Mouse (Mus musculus) thymus, postnatal 4 days (tissue): Measurements from ENCODE around the gene Gpd1.
A peak's percentile ranks its signal among the peaks of the same experiment; 100 is the strongest.
"Not testable (repeated sequence)": the region's sequence is repeated elsewhere in the genome, so short reads cannot be mapped to it uniquely, and the experiment has no call there.

Experiments used
- DNase-seq: peaks from one replicate; pipeline ENCODE4 v3.0.0; 2021

Gpd1 gene

DNA sequence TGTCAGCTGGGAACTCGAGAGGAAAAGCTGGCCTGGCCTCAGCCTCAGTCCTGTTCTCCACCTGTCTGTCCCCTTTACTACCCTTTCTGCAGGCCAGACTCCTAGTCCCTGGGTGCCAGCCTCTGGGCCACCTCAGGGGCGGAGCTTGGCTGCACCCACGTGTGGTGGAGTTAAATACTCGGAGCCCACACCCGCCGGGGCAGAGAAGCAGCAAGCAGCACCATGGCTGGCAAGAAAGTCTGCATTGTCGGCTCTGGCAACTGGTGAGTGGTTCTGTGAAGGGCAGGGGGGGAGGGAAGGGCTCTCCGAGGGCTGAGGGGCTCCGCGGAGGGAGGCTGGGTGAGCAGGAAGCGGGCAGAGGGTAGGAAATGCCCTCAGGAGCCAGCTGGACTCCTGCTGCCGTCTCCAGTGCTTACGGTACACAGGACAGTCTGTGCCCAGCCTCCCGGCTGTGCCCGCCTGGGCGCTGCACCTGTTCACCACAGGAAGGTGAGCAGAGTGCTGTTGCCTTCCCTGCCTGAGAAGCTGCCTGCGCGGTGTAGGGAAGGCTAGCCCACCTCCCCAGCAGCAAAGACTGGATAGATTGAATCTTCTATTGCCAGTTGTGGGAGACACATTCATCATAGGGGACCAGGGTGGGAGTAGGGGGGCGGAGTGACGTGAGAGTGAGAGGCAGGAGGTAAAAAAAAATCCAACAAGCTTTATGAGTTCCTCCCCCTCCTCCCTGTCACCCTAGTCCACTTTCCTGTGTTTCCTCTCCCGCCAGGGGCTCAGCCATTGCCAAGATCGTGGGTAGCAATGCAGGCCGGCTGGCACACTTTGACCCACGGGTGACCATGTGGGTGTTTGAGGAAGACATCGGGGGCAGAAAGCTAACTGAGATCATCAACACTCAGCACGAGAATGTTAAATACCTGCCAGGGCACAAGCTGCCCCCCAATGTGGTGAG is at the start of gene Gpd1:
TSS of gene Gpd1 (plus strand) at position 130 of the 949 bp plus-strand sequence.
- DNase-seq, result no peak

DNA sequence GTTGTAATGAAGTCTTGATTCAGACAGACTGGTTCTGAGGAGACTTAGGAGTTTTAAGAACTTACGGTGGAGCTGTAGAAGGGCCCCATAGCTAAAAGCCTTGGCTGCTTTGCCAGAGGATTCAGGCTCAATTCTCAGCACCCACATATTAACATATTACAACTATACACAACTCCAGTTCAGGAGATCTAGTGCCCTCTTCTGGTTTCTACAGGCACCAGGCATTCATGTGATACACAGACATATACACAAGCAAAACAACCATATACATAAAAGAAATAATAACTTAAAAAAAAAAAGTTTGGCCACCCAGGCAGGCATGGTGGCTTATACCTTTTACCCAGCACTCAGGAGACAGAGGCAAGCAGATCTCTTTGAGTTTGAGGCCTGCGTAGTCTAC is 49.8 kb upstream of the Gpd1 start:
- DNase-seq, result no peak

DNA sequence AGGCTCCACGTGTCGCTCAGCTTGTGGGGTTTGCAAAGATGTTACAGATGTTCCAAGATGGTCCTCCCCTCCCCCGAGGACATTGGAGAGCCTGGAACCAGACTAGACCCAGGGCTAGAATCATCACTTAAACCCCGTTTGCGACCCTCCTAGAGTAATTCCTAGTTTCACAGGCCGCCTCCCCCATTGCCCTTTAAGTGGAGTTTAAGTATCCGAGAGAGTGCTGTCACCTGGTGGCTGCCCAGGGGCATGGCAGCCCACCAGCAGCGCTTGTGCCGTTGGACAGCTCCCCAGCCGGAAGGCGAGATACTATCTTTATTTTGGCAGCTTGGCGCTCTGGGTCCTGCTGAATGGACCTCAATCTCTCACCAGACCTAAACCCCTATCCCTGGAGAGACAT is 48.4 kb upstream of the Gpd1 start:
- peak; percentile 86 for DNase-seq

DNA sequence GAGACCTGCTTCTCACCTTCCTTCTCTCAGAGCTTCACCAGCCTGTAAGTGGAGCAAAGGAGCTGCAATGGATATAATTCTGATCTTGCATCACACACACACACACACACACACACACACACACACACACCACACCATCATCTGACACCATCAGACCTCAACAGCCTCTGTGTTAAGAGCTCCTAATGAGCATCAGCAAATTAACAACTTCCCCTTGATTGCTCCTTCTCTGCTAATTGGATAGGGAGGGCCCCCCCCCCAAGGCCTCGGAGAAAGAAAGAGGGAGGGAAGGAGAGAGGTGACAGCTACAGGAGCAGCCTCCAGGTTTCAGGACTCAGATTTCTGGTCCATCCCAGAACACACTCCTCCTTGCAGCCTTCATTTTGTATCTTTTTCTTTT is 47.9 kb upstream of the Gpd1 start:
- DNase-seq, result no peak

DNA sequence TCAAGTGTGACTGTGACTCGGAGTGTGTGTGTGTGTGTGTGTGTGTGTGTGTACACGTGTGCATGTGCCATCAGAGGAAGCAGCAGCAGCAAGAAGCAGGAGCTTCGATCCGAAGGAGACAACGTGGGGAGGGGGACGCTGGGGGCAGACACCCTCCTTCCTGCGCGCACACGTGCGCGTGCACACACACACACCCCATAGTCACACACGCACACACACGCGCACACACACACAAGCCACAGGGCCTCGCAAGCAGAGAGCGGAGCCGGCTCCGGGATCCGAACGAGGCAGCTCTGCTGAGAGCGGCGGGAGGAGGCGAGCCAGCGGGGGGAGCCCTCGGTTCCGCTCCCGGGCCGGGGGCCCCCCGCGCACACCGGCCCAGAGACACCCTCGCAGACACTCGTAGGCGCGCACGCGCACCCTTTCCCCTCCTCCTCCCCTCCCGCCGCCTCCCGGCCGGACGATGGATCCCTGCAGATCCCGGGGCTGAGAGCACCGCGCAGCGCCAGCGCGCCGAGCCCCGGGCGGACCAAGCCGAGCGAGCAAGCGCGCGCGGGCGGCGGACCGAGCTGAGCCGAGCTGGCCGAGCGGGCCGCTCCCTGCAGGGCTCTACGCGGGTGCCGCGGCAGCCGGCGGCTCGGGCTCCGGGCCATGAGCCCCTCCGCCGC is 47.0 kb upstream of the Gpd1 start, which contains the start of gene Asic1:
TSS of gene Asic1 (plus strand) at position 215 of the 668 bp plus-strand sequence.
- DNase-seq, result peak; percentile 52

DNA sequence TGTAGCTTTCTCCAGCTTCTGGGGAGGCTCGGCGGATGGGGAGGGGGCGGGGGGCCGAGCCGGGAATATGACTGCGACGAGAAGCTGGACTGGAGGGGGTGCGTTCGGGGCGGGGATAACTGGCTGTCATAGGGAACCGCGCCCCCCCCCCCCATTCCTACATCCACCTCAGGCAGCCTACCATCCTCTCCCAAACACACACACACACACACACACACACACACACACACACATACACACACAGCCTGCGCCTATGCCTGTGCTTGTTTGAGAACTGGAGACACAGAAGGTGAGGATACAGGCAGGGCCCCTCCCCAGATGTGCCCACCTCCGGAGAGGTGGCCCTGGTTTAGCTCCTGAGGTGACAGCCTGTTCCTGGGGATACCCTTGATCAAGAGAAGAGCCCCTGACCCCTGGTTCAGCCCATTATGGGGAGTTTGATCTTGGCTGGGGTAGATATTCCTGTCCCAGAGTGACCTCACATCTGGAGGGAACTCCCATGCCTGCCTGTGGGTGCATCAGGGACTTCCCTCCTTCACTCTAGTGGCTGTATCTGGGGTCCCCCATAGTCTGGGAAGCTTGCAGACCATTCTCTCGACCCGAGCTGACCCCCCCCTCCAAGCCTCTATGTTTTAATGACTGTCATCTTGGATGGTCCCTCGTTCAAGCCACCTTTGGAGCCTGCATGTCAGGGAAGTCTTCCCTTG is 46.2 kb upstream of the Gpd1 start:
- DNase-seq, result no peak

DNA sequence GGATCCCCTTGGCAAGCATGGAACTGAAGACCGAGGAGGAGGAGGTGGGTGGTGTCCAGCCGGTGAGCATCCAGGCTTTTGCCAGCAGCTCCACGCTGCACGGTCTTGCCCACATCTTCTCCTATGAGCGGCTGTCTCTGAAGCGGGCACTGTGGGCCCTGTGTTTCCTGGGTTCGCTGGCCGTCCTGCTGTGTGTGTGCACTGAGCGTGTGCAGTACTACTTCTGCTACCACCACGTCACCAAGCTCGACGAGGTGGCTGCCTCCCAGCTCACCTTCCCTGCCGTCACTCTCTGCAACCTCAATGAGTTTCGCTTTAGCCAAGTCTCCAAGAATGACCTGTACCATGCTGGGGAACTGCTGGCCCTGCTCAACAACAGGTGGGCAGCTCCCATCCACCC is 45.5 kb upstream of the Gpd1 start:
- DNase-seq, result no peak

DNA sequence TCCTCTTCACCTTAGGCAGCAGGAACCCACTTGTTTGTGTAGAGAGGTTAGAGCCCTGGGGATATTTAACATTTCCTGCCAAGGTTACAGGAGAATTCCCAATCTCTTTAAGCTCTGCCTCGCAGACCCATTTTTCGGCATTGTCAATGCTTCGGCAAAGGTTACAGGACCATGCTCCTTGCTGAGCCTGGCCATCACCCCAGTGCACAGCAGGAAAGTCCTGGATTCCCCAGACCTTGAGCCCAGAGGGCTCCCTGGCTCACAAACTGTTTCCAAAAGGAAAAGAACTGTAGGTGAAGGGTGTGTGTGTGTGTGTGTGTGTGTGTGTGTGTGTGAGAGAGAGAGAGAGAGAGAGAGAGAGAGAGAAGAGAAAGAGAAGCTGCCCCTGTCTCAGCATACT is 42.4 kb upstream of the Gpd1 start:
- DNase-seq, result no peak

DNA sequence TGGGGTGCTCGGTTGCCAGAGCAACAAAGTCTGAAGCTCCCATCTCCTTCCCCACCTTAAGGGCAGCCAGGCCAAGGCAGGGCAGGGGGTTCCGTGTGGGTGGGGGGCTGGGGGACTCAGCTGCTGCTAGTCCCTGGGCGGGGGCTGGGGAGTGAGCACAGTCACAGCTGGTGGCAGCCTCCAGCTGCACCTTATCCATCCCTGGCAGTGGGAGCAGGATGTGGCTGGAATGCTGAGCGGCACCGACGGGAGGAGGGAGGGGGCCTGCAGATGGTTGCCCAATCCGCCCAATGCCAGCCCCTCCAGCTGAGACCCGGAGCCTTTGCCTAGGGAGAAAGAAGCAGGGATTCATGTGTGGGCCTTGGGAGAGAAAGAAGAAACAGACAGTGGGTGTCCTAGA is 40.2 kb upstream of the Gpd1 start:
- no peak for DNase-seq

DNA sequence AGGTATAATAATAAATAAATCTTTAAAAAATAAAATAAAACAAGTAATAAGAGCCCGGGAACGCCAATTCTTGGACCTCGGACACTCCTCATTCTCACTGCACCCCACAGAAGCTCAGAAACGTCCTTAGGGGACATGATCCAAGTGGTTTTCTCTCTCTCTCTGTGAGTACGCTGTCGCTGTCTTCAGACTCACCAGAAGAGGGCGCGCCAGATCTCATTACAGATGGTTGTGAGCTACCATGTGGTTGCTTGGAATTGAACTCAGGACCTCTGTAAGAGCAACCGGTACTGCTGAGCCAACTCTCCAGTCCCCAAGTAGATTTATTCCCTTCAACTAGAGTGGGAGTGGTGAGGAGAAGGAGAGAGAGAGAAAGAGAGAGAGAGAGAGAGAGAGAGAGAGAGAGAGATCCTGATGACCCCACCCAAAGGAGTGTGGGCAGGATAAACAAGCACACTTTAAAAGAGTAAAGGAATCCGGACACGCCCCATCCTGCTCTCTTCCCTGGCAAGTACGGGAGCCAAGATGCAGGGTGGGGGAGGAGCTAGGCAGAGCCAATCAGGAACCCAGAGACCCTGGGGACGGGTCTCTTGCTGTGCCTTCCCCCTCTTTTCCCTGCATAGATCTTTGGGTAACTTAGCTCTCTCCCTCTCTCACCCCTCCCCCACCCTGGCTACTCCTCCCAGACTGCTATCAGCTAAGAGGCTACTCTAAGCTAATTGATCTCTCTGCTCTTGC is 39.1 kb upstream of the Gpd1 start:
- DNase-seq, result peak; percentile 82

DNA sequence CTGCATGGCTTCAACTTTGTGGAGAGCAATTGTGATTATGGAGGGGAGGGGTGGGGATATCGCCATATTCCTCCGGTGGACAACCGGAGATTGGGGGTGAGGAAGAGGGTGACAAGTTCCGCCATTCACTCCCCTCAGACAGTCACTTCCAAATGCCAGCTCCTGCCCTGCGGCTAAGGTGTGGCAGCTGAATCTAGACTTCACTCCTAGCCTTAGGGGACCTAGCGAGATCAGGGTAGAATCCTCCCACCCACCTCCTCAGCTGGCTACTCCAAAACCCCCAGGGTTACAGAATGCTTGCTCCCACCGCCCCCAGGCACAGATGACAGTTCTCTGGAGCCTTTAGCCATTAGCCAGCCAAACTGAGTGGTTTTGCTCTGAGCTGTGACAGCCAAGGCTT is 38.3 kb upstream of the Gpd1 start:
- no peak for DNase-seq

DNA sequence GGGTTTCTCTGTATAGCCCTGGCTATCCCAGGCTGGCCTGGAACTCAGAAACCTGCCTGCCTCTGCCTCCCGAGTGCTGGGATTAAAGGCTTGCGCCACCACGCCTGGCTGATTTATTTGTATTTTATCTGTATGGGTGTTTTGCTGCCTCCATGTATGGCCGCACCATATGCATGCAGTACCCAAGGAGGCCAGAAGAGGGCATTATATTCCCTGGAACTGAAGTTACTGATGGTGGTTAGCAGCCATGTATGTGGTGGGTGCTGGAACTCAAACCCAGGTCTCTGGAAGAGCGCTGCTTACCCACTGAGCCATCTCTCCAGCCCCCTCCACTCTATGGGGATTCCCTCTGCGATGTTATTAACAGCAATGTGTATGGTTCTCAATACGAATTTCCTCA is 34.4 kb upstream of the Gpd1 start:
- peak; percentile 57 for DNase-seq

DNA sequence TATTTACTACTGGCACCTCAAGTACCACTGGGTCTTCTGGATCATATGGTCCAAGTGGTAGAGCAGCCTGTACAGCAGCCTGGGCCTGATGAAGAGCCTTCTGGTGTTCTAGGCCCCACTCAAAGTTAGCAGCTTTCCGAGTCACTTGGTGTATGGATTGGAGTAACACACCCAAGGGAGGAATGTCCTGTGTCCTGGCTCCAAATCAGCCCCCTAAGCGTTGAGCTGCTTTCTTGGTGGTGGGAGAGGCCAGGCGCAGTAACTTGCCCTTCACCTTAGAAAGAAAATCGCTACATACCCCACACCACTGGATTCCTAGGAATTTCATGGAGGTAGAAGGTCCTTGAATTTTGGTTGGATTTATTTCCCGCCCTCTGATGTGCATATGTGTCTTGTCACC is 33.2 kb upstream of the Gpd1 start:
- no peak for DNase-seq

DNA sequence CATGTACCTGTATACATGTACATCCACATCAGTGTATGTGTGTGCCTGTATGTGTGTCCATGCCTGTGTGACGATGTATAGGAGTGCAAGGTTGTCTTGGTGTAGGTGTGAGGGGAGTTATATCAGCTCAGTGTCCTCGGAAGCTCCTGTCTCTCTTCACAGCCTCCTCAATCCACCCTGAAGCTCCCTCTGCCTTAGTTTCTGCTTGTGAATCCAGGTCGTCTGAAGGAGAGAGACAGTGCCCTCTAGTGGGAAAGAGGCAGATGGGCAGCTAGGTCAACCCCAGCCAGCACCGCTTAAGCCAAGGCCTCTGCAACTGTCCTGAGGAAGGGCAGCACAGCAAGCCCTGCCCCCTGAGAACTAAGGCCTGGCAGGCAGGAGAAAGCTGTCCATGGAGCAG is 28.6 kb upstream of the Gpd1 start:
- DNase-seq, result peak; percentile 56

DNA sequence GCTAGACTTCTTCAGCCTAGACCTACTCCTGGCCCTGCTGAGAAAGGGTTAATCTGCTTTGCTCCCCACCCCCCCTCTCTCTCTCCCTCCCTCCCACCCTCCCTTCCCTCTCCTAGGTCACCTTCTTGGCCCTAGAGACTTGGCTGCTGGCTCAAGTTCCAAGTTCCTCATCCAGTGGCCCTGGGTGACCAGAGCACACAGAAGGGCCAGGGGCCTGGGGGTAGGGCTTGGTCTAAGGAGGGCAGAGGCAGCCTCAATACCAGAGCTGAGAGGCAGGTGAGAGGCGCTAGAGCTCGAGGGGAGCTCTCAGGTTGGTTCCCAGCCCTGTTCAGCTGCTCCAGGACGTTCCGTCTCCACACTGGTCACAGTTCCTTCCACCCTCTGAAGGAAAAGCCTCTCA is 26.4 kb upstream of the Gpd1 start:
- DNase-seq, result no peak

DNA sequence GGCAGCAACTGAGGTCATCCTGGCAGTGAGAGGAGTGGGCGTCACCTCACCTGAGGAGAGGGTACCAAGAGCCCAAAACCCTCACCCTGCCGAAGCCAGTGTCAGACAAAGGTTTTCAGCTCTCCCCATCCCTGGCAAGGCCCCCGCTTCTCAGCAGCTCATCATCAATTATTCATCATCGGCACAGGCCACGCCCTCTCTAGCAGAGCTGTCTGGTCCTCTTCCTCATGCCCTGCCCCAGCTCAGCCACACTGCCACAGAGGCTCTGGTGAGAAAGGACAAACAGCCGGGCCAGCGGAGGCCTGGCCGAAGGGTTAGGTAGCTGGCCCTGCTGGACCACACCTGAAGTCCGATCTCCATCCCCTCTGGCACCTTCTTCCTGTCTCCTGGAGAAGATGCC is 25.3 kb upstream of the Gpd1 start:
- DNase-seq, result no peak

DNA sequence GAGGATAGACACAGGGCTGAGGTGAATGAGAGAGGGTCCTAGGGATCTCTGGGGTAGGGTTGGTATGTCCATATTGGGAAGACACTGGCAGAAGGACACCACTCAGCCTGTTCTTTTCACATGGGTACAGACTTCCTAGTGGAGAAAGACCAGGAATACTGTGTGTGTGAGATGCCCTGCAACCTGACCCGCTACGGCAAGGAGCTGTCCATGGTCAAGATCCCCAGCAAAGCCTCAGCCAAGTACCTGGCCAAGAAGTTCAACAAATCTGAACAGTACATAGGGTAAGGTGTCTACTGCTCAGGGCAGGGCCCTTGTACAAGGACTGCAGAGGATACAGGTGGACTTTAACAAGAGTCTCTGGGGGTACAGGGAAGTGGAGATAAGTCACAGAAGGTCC is 20.0 kb upstream of the Gpd1 start:
- no peak for DNase-seq

DNA sequence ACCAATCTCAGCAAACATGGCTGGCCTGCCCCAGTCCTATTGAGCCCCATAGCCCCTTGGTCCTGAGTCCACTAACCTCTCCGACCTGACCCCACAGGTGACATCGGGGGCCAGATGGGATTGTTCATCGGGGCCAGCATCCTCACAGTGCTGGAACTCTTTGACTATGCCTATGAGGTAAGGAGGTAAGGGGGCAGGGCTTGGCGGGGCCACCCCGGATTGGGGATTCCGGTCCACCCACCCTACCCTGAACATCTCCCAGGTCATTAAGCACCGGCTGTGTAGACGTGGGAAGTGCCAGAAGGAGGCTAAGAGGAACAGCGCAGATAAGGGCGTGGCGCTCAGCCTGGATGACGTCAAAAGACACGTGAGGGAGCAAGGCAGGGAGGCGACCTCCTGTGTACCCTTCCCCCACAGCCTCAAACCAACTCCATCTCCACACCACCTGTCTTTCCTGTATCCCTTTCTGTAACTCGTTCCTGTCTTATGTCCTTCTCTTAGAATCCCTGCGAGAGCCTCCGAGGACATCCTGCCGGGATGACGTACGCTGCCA is 18.7 kb upstream of the Gpd1 start:
- no peak for DNase-seq

DNA sequence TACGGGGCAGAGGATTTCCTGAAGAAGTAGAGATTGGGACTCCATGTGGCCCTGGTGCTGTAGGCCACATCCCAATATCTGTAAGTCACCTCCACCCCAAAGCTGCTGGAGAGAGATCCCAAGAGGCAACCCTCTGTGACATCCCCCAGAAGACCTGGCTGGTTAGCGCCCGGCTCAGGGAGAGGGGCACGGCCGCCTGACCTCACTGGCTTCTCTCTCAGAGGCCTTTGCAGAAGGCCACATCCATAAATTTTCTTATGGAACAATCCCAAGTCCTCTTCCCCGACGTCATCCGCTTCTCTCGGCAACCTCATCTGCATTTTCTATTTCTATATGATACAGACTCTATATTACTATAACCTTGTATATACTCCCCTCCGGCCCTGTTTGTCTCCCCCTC is 17.6 kb upstream of the Gpd1 start:
- no peak for DNase-seq

DNA sequence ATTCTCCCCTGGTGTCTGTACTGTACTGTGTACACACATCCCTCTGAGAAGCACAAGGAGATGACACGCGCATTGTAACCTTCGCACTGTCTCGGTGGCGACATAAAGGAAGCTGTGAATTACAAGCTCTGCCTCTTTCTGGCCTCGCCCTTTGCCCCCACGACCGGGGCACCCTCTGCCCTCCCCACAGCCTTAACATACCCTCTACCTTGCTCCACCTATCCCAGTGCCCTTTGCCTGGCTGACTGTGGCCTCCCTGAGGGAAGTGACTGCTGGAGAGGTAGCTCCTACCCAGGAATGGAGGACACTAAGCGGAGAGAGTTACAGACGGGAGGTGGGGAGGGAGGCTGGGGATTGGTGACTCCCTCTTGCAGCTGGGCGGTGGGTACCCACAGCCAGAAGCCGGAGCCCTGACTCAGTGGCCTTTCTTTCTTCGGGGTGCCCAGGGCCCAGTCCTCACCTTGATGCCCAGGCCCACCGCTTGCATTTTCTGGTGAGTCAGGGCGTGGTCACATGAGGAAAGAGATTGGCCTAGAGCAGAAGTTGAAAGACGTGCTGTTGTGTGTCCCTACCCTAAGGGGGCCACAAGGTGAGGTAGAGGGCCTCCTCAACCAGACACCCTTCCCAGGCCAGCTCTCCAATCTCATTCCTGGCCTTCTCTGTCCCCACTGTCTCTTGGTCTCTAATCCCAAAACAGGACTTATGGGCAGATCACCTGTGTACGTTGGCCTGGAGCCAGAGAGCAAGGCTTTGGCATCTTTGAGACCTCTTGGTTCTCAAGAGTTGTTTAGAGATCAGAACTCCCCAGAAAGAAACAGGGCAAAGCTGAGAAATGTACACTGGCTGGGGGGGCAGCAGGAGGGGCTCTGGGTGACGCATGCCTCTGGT is 16.9 kb upstream of the Gpd1 start:
- no peak for DNase-seq

DNA sequence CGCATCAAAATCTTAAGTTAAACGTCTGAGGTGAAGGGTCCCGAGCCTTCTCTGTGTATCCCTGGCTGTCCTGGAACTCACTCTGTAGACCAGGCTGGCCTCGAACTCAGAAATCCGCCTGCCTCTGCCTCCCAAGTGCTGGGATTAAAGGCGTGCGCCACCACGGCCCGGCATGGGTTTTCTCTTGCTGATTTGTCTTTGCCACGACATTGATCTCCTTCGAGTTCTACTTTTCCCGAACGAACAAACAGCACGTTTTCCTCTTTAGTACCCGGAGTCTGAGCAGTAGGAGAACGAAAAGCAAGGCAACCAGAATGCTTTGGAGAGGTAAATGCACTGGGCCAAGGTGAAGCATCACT is 15.7 kb upstream of the Gpd1 start:
- DNase-seq, result not testable (repeated sequence)
